Mouse (Mus musculus) E14TG2a.4 (cell line): Measurements from ENCODE around the gene Plce1.

ENCODE experiments used
- CTCF ChIP-seq: conservative IDR thresholded peaks from 2 replicates; pipeline ENCODE4 v1.5.1; 2014; ENCODE audit warnings: low read length
- POU5F1 ChIP-seq: IDR thresholded peaks from 2 replicates; pipeline ENCODE4 v1.6.1; 2014; ENCODE audit warnings: low read length, borderline replicate concordance

DNA sequence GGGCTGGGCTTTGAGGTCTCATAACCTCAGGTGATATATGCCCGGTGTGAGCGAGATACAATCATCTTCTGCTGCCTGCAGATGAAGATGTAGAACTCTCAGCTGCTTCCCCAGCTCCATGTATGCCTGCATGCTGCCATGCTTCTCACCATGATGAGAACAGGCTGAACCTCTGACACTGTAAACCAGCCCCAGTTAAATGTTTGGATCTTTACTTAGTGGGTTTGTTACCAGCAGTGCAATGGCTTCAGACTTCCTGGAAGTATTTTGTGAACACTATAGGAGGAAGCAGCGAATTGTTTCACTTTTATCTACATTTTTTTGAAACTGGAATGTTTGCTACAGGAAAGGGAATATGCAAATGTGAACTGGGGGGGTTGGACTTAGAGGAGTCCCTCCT is 48.9 kb upstream of the Plce1 start:
- TF ChIP-seq CTCF (no peak), POU5F1 (no peak)
